Mouse (Mus musculus): ENCODE measurements around the gene Gm7694.

GRCm38 (mm10) chr1:170323001-170323400 lies 16.9 kb upstream of the Gm7694 start:
- TF ChIP-seq HCFC1 (IDR thresholded peaks at IDR 0.05; ENCODE audit: borderline replicate concordance, insufficient read depth, low read length), result no peak
- TF ChIP-seq ZNF384 (IDR thresholded peaks at IDR 0.05; ENCODE audit: low read depth, low read length), result no peak
- no peak for TF ChIP-seq CHD2 (IDR thresholded peaks at IDR 0.05; ENCODE audit: low read depth, low read length)
- no peak for TF ChIP-seq MAFK (IDR thresholded peaks at IDR 0.05; ENCODE audit: insufficient read depth, low read depth, low read length)

Measured in ES-E14 (cell line).